Mouse (Mus musculus): ENCODE measurements around the gene Pomgnt2.

Gene Pomgnt2

DNA sequence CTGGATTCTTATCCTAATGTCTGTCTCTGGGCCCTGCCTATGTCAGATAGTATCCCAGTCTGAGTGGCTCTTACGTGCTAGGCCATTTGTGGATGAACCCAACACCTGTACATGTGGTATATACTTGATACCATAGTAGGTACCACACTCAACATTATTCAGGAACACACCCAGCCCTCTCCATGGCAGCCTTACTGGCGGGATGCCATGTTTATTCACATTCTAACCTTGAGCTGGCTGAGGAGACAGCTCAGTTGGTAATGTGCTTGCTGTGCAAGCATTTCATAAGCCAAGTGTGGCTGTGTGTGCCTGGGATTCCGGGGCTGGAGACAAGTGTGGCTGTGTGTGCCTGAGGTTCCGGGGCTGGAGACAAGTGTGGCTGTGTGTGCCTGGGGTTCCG, 28.7 kb downstream of the Pomgnt2 start:
- DNase-seq, result peak; percentile 42

GRCm38 (mm10) chr9:121964941-121965340, 32.0 kb downstream of the Pomgnt2 start:
- DNase-seq, result no peak

GRCm38 (mm10) chr9:121959966-121960635, 36.8 kb downstream of the Pomgnt2 start:
- DNase-seq, result no peak

DNA sequence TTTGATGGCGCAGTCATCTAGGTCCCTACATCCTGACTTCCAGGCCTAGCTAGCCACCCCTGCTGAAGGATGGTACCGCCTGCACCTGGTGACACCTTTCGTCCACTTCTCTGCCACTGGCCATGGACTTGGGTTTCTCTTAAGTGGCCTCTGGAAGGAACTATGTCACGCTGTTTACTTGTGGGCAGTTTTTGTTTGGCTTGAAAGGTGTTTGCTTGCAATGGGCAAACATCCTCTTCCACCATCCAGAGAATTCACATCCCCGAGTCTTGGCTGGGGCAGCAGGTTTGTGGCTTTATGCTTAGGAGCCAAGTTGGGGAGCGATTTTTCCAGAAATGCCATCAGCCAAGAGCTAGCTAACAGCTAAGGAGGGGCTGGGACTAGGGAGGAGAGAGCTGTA, 44.3 kb downstream of the Pomgnt2 start:
- DNase-seq, result peak; percentile 53

DNA sequence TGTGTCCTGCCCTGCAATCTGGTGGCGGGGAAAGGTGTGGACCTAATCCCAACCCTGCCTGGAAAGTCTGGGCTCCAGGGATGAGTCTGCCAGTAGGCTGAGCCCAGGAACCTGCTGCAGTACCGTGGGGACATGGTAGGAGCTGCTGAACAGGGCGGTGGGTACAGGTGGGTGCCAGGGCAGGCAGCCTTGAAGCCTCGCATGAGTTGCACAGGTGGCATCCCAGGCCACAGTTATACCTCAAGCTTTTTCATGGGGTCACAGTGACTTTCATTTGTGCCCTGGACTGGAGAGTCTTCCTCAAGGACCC, 45.8 kb downstream of the Pomgnt2 start:
- DNase-seq, result no peak

DNA sequence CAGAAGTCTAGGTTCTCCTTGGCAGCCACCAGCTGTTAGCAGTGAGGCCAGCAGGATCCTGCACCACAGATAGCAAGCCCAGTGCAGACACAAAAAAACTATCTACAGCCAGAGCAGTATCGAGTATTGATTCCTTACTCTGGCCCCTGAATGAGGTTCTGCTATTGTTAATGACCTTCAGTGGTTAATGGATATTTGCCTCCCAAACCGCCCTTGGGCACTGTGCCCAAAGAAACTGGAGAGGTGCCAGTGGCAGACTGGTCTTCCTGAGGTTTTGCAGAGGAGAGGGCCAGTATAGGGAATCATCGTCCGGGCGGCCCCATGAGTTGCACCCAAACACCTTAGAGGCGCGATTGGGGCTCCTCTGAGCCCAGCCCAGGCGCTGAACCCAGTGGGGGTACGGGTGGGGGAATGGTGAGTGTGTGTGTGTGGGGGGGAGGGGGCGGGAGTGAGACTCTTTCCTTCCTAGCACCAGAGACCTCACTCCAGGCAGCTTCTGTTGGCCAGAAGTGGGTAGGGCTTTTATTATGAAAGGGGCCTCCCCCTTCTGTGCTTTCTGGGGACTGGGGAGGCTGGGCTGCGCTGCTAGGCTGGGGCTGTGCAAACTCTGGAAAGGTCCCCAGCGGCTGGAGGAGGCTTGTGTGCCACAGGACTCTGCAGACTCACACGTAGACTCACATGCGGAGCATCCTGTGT, 46.3 kb downstream of the Pomgnt2 start, which contains the start of gene Fam198a:
TSS of gene Fam198a (plus strand) at position 571 of the 696 bp plus-strand sequence.
- DNase-seq, result peak; percentile 88

- peak; percentile 43 for DNase-seq
Observed at GRCm38 (mm10) chr9:121948431-121948830, 48.5 kb downstream of the Pomgnt2 start.

DNA sequence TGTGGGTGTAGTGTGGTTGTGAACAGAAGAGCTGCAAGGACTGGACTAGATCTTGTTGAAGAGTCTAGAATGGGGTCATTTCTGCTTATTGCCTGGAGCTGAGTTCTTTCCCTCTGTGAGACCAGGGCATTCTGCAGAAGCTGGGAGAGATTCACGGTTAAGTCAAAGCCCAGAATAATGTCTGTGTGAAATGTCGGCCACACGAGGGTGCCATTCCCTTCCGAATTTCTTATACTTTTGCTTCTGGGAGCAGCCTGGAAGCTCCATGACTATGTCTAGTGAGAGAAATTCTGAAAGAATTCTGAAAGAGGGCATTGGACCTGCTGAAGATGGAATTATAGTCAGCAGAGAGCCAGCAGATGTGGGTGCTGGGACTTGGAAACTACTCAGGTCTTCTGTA, 49.1 kb downstream of the Pomgnt2 start:
- DNase-seq, result peak; percentile 81

- no peak for DNase-seq
Observed at GRCm38 (mm10) chr9:121943628-121944027, 53.3 kb downstream of the Pomgnt2 start.

- no peak for DNase-seq
Observed at GRCm38 (mm10) chr9:121943005-121943404, 53.9 kb downstream of the Pomgnt2 start.

- no peak for DNase-seq
Observed at GRCm38 (mm10) chr9:121937944-121938355, 59.0 kb downstream of the Pomgnt2 start.

DNA sequence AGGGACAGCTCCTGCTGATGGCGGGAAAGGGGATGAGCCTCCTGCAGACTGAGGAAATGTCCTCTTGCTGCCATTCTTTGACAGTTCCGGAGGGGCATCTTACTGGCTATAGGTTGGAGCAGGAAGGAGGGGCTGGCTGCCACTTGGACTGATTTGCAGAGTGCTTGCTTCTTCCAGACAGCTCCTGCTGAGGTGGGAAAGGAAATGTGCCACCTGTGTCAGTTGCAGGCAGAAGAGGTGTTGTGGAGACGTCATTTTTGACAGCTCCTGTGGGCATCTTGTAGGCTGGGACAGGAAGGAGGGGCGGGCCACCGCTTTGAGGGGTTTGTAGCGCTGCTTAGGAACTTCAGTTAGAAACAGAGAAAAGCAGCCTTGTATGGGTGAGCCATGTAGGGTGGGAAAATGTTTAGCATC, 59.5 kb downstream of the Pomgnt2 start:
- no peak for DNase-seq

GRCm38 (mm10) chr9:121936952-121937351, 60.0 kb downstream of the Pomgnt2 start:
- DNase-seq, result no peak

DNA sequence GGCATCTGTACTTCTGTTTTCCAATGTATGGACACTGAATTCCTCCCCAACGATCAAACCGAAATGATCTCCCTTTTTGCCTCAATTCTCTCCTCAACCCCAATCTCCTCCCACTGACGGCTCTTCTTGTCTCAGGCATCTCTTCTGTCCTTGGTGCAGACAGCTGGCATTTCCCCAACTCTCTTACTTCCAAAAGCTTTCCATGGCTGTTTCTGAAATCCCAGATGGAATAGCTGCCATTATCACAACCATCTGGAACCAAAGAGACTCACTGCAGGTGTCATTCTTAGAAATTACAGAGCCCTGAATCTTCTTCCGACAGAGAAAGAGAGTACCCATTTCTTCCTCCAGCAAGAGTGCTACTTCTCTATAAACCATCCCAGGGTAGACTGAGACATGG, 62.1 kb downstream of the Pomgnt2 start:
- DNase-seq, result no peak

Measured in lung, postnatal 10 days (tissue).